Mouse (Mus musculus) megakaryocyte, embryonic 14.5 days (primary cell): Measurements from ENCODE around the gene Mrps34. TPM values are rescaled to one million over a fixed set of nuclear protein-coding genes. Genes with fewer than 3 reads are reported as not detected.
"Not testable (repeated sequence)": the region's sequence is repeated elsewhere in the genome, so short reads cannot be mapped to it uniquely, and the experiment has no call there.

Source experiments
- H3K27me3 ChIP-seq: replicated peaks from 2 replicates; pipeline ENCODE3; 2012; ENCODE audit warnings: inconsistent platforms
- H3K36me3 ChIP-seq: replicated peaks from 2 replicates; pipeline ENCODE3; 2012; ENCODE audit warnings: low read length, inconsistent platforms, mixed read lengths
- H3K4me1 ChIP-seq: 2 replicates; pipeline ENCODE4 v1.6.1; 2012; ENCODE audit warnings: inconsistent platforms
- H3K4me3 ChIP-seq: replicated peaks from 2 replicates; pipeline ENCODE3; 2012; ENCODE audit warnings: moderate library complexity, mild to moderate bottlenecking, inconsistent platforms
- H3K9me3 ChIP-seq: 2 replicates; pipeline ENCODE4 v1.6.1; 2012; ENCODE audit warnings: inconsistent platforms
- FLI1 ChIP-seq: IDR thresholded peaks from 2 replicates; pipeline ENCODE4 v1.6.1; 2012; ENCODE audit warnings: low read length, inconsistent platforms, mixed read lengths
- GATA1 ChIP-seq: IDR thresholded peaks from 3 replicates; pipeline ENCODE4 v1.6.1; 2012; ENCODE audit warnings: mixed read lengths, low read length, inconsistent platforms, borderline replicate concordance
- polyA plus RNA-seq: library from polyadenylated mRNA; stranded (reverse); fragments of >175 nt; gene quantifications from 2 replicates; pipeline ENCODE4 v1.2.3, GENCODE M21; 2012; ENCODE audit warnings: low replicate concordance; ENCODE audit not compliant: insufficient read depth

Mrps34 gene
- polyA plus RNA-seq, 1 experiment, result 75.3 TPM

DNA sequence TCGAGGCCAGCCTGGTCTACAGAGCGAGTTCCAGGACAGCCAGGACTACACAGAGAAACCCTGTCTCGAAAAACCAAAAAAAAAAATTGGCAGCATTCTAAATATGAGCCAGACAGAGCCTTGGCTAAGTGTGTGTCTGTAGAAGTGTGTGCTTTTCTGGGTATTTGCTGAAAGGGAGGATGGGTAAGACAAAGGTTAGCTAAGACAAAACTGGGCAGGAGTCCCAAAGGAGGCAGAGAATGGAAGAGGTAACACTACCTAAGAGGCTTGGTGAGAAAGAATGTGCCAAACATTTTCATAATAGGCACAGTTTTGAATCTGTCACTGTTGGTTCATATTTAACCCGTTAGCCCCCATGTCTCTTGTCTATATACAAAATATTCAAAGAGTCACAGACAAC, 37.5 kb downstream of the Mrps34 start:
- TF ChIP-seq FLI1, result no peak
- no peak for TF ChIP-seq GATA1
- Histone ChIP-seq H3K36me3 (peaks cover 45% of the 10 kb centered on the region), H3K9me3 (no peaks in the 10 kb centered on the region), H3K4me3 (no peak overlapping the region), H3K27me3 (no peaks in the 10 kb centered on the region), H3K4me1 (peaks cover 51% of the 10 kb centered on the region)

- Histone ChIP-seq H3K4me3 (no peak overlapping the region), H3K9me3 (no peaks in the 10 kb centered on the region), H3K27me3 (no peaks in the 10 kb centered on the region), H3K36me3 (peaks cover 38% of the 10 kb centered on the region), H3K4me1 (peaks cover 51% of the 10 kb centered on the region)
- no peak for TF ChIP-seq FLI1
- no peak for TF ChIP-seq GATA1
Observed at GRCm38 (mm10) chr17:24933163-24933562, 38.2 kb downstream of the Mrps34 start.

- Histone ChIP-seq H3K9me3 (no peaks in the 10 kb centered on the region), H3K36me3 (peaks cover 27% of the 10 kb centered on the region), H3K4me1 (peaks cover 37% of the 10 kb centered on the region), H3K27me3 (no peaks in the 10 kb centered on the region), H3K4me3 (peak overlapping the region; percentile 100)
- TF ChIP-seq GATA1 (no peak), FLI1 (no peak)
Observed at GRCm38 (mm10) chr17:24934926-24935325, 40.0 kb downstream of the Mrps34 start.

GRCm38 (mm10) chr17:24935666-24936065, 40.8 kb downstream of the Mrps34 start:
- H3K9me3 ChIP-seq, result no peaks in the 10 kb centered on the region
- TF ChIP-seq FLI1, result no peak
- TF ChIP-seq GATA1, result no peak
- peaks cover 32% of the 10 kb centered on the region for H3K4me1 ChIP-seq
- H3K27me3 ChIP-seq, result no peaks in the 10 kb centered on the region
- H3K4me3 ChIP-seq, result peak overlapping the region; percentile 100
- peaks cover 30% of the 10 kb centered on the region for H3K36me3 ChIP-seq

DNA sequence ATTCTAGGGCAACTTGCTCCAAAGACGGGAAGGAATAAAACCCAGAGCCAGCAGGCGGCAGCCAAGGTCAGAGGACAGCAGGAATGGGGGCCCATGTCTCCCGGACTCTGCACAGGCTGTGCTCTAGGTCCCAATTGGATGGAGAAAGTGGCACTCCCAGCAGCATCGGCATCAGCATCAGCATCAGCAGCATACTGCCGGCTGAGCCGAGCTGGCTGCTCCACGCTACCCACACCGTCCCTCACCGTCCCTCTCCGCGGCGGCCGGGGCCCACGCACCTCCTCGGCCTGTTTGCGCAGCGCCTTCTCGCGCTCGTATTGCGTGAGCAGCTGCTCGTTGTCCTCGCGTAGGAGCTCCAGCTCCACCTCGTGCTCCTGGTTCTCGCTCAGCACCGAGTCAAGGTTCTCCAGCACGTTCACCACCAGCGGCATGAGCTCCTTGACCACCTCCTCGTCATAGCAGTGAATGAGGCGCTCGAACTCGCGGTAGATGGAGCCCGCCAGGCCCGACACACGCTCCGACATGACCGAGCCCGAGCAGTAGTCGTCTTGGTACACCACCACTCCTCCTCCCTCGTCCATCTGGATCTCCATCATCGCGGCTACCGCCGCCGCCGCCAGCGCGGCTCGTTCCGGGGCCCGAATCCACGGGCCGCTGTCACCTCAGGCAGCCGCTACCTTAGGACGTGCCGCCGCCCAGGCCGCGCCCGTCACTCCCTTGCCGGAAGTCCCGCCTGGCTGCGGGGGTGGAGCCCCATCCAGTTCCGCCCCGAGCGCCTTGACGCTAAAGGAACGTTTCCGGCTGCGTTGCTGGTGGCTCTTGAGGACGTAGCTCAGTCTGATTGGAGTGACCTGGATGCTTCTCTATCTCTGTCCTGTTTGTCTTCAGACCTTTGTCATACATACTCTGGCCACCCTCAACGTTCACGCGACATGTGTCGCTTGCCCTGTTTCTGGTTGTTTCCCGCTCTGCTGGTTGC, 41.6 kb downstream of the Mrps34 start, which contains the start of gene Mapk8ip3:
TSS of gene Mapk8ip3 (minus strand) at position 719 of the 979 bp plus-strand sequence.
- Histone ChIP-seq H3K36me3 (peaks cover 32% of the 10 kb centered on the region), H3K4me3 (peak within 1 kb of the TSS; percentile 100), H3K9me3 (no peaks in the 10 kb centered on the region), H3K4me1 (peaks cover 29% of the 10 kb centered on the region), H3K27me3 (no peaks in the 10 kb centered on the region)
- TF ChIP-seq FLI1 (peak; percentile 59; the same call in 1 of the 2 replicates), GATA1 (no peak)

DNA sequence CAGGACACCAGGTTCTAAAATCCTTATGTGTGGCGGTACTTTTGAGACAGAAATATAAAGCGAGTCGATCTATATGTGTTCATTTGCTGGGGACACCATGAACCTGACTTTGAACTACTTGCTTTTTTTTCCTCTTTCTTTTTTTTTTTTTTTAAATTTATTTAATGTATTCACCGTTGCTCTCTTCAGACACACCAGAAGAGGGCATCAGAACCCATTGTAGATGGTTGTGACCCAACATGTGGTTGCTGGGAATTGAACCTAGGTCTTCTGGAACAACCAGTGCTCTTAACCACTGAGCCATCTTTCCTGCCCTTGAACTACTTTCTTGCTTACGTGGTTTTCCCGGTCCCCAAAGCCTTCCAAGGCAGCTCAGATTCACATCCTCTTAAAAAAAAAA, 42.4 kb downstream of the Mrps34 start:
- Histone ChIP-seq H3K4me3 (peak overlapping the region; percentile 100), H3K27me3 (no peaks in the 10 kb centered on the region), H3K9me3 (no peaks in the 10 kb centered on the region), H3K4me1 (peaks cover 29% of the 10 kb centered on the region), H3K36me3 (peaks cover 30% of the 10 kb centered on the region)
- TF ChIP-seq FLI1 (no peak), GATA1 (no peak)

GRCm38 (mm10) chr17:24942453-24942852, 47.5 kb downstream of the Mrps34 start:
- H3K4me1 ChIP-seq, result peaks cover 19% of the 10 kb centered on the region
- not testable (repeated sequence) for H3K27me3 ChIP-seq, H3K9me3 ChIP-seq, H3K4me3 ChIP-seq
- H3K36me3 ChIP-seq, result peaks cover 50% of the 10 kb centered on the region

DNA sequence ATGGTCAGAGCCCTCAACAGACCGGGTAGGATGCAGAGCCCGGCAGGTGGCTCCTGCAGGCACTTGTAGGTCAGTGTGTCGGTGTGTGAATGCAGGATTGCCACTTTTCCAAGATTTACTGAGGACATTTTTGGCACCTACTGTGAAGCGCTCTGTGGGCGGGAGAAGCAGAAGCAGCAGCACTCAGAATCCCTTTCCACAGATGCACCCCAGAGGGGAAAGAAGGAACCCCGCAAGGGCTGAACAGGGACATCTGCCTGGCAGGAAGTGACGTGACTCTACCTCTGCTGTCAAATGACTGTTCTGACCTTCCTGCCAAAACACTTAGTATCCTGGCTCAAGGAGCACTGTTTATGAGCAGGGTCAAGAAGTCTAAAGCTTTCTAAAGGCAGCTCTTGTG, 48.1 kb downstream of the Mrps34 start:
- TF ChIP-seq FLI1 (no peak), GATA1 (no peak)
- Histone ChIP-seq H3K4me3 (no peak overlapping the region), H3K36me3 (peaks cover 56% of the 10 kb centered on the region), H3K27me3 (no peaks in the 10 kb centered on the region), H3K4me1 (peaks cover 19% of the 10 kb centered on the region), H3K9me3 (no peaks in the 10 kb centered on the region)

GRCm38 (mm10) chr17:24943589-24943988, 48.7 kb downstream of the Mrps34 start:
- H3K4me1 ChIP-seq, result peaks cover 19% of the 10 kb centered on the region

More at GRCm38 (mm10) chr17:24943589-24943988, 48.7 kb downstream of the Mrps34 start:
- H3K36me3 ChIP-seq, result peaks cover 61% of the 10 kb centered on the region
- not testable (repeated sequence) for H3K9me3 ChIP-seq, H3K4me3 ChIP-seq, H3K27me3 ChIP-seq

Other genes with a start within 250 kb of the Mrps34 start
- gene Slc9a3r2, start 244.8 kb upstream of the Mrps34 start, polyA plus RNA-seq, result 0.85 TPM in 1 of 2 replicates, not detected in the other
- 1.1 TPM in 1 of 2 replicates, not detected in the other for gene Npw, start 236.7 kb upstream of the Mrps34 start, polyA plus RNA-seq
- 45.3 and 55.8 TPM in 2 replicates for gene Zfp598, start 225.4 kb upstream of the Mrps34 start, polyA plus RNA-seq
- gene Syngr3, start 205.2 kb upstream of the Mrps34 start, polyA plus RNA-seq, result 0.04 TPM in 1 of 2 replicates, not detected in the other
- 47.3 and 53.9 TPM in 2 replicates for gene Gfer, start 199.0 kb upstream of the Mrps34 start, polyA plus RNA-seq
- 1.5 and 2.1 TPM in 2 replicates for gene Noxo1, start 198.9 kb upstream of the Mrps34 start, polyA plus RNA-seq
- gene Tbl3, start 187.5 kb upstream of the Mrps34 start, polyA plus RNA-seq, result 16.6 and 17.1 TPM in 2 replicates
- gene Rnf151, start 177.1 kb upstream of the Mrps34 start, polyA plus RNA-seq, result 0.74 TPM in 1 of 2 replicates, not detected in the other
- gene Rps2, start 177.0 kb upstream of the Mrps34 start, polyA plus RNA-seq, result 653 and 1,069 TPM in 2 replicates
- gene Ndufb10, start 170.6 kb upstream of the Mrps34 start, polyA plus RNA-seq, result 519 and 729 TPM in 2 replicates
- 0.35 TPM in 1 of 2 replicates, not detected in the other for gene Rpl3l, start 167.3 kb upstream of the Mrps34 start, polyA plus RNA-seq
- gene Msrb1, start 158.5 kb upstream of the Mrps34 start, polyA plus RNA-seq, result 19.0 and 40.5 TPM in 2 replicates
- gene Hs3st6, start 142.1 kb upstream of the Mrps34 start, polyA plus RNA-seq, result not detected in 2 replicates
- gene Meiob, start 90.8 kb upstream of the Mrps34 start, polyA plus RNA-seq, result not detected in 2 replicates
- 7.5 and 29.1 TPM in 2 replicates for gene Hagh, start 55.0 kb upstream of the Mrps34 start, polyA plus RNA-seq
- gene Fahd1, start 44.8 kb upstream of the Mrps34 start, polyA plus RNA-seq, result 2.0 and 2.8 TPM in 2 replicates
- 0.25 TPM in 1 of 2 replicates, not detected in the other for gene Igfals, start 29.1 kb upstream of the Mrps34 start, polyA plus RNA-seq
- gene Nubp2, start 8.8 kb upstream of the Mrps34 start, polyA plus RNA-seq, result 58.9 and 67.0 TPM in 2 replicates
- 18.7 and 57.4 TPM in 2 replicates for gene Spsb3, start 8.5 kb upstream of the Mrps34 start, polyA plus RNA-seq
- gene Eme2, start within 50 bp of the Mrps34 start, polyA plus RNA-seq, result 5.8 and 10.0 TPM in 2 replicates
- 18.4 TPM in 1 of 2 replicates, not detected in the other for gene Nme3, start 1.4 kb downstream of the Mrps34 start, polyA plus RNA-seq
- gene Mapk8ip3, start 41.9 kb downstream of the Mrps34 start, polyA plus RNA-seq, result 20.5 and 36.6 TPM in 2 replicates
- 3.5 and 8.6 TPM in 2 replicates for gene Jpt2, start 65.6 kb downstream of the Mrps34 start, polyA plus RNA-seq
- gene Cramp1l, start 120.7 kb downstream of the Mrps34 start, polyA plus RNA-seq, result 4.5 and 5.5 TPM in 2 replicates
- gene Ift140, start 121.0 kb downstream of the Mrps34 start, polyA plus RNA-seq, result 6.9 and 7.4 TPM in 2 replicates
- gene Tmem204, start 188.5 kb downstream of the Mrps34 start, polyA plus RNA-seq, result not detected in 2 replicates
- gene Telo2, start 220.9 kb downstream of the Mrps34 start, polyA plus RNA-seq, result 9.1 and 27.2 TPM in 2 replicates
- gene Ptx4, start 225.6 kb downstream of the Mrps34 start, polyA plus RNA-seq, result 0.12 TPM in 1 of 2 replicates, not detected in the other
- gene Clcn7, start 238.3 kb downstream of the Mrps34 start, polyA plus RNA-seq, result 17.8 and 22.0 TPM in 2 replicates